Mouse (Mus musculus) heart, embryonic 13.5 days (tissue): ENCODE data around the gene Cabcoco1. TPM values are rescaled to one million over a fixed set of nuclear protein-coding genes. Genes with fewer than 3 reads are reported as not detected.

ENCODE experiments used
- ATAC-seq: fragments of 200-750 bp; cut with Nextera tagmentation; 2 replicates; pipeline ENCODE4 v1.8.0; 2017; ENCODE audit warnings: moderate TSS enrichment; ENCODE audit not compliant: insufficient number of reproducible peaks, low FRiP score, low TSS enrichment; ENCODE audit errors: extremely low read depth
- H3K27ac ChIP-seq: fragments of 300-500 bp; sonication (generic); replicated peaks from 2 replicates; pipeline ENCODE4 v1.5.1; 2015; ENCODE audit warnings: moderate library complexity, mild to moderate bottlenecking, inconsistent platforms
- H3K27me3 ChIP-seq: fragments of 300-500 bp; sonication (generic); replicated peaks from 2 replicates; pipeline ENCODE4 v1.6.1; 2015; ENCODE audit warnings: mild to moderate bottlenecking, inconsistent platforms
- H3K36me3 ChIP-seq: fragments of 300-500 bp; sonication (generic); 2 replicates; pipeline ENCODE4 v1.6.1; 2015; ENCODE audit warnings: mild to moderate bottlenecking, inconsistent platforms
- H3K4me1 ChIP-seq: fragments of 300-500 bp; sonication (generic); 2 replicates; pipeline ENCODE4 v1.6.1; 2015; ENCODE audit warnings: inconsistent platforms
- H3K4me2 ChIP-seq: fragments of 300-500 bp; sonication (generic); 2 replicates; pipeline ENCODE4 v1.6.1; 2015; ENCODE audit warnings: inconsistent platforms, mild to moderate bottlenecking, moderate library complexity
- H3K4me3 ChIP-seq: fragments of 300-500 bp; sonication (generic); 2 replicates; pipeline ENCODE4 v1.5.1; 2015; ENCODE audit warnings: moderate library complexity, mild to moderate bottlenecking, inconsistent platforms
- H3K9ac ChIP-seq: fragments of 300-500 bp; sonication (generic); 2 replicates; pipeline ENCODE4 v1.6.1; 2015; ENCODE audit warnings: inconsistent platforms, mild to moderate bottlenecking, moderate library complexity
- H3K9me3 ChIP-seq: fragments of 300-500 bp; sonication (generic); 2 replicates; pipeline ENCODE4 v1.6.1; 2016; ENCODE audit warnings: inconsistent platforms
- WGBS: fragments of 180-500 bp; shearing (Covaris S2); methylation state at CpG from one replicate; pipeline ENCODE4 v1.1.7; 2015; ENCODE audit warnings: mixed read lengths; 5-methylcytosine and 5-hydroxymethylcytosine counted together
- polyA plus RNA-seq: library from polyadenylated mRNA; unstranded; fragments of >200 nt; fragmentation: Nextera tagmentation; extraction: Ambion mirVana; gene quantifications from 2 replicates; pipeline ENCODE4 v1.2.1, GENCODE M21; 2015

Gene Cabcoco1
- 28.0 and 30.4 TPM in 2 replicates for polyA plus RNA-seq

GRCm38 (mm10) chr10:68541139-68541942, at the start of gene Cabcoco1:
TSS of gene Cabcoco1 (minus strand) at chr10:68541896.
- Histone ChIP-seq H3K9me3 (no peaks in the 10 kb centered on the region), H3K36me3 (no peaks in the 10 kb centered on the region), H3K4me3 (peak within 1 kb of the TSS; percentile 57), H3K4me1 (peaks cover 25% of the 10 kb centered on the region), H3K9ac (peak within 1 kb of the TSS; percentile 78), H3K27me3 (no peaks in the 10 kb centered on the region), H3K4me2 (peak within 1 kb of the TSS; percentile 73), H3K27ac (peak within 1 kb of the TSS; percentile 80)
- no peak for ATAC-seq
- WGBS = 5% methylated on average over 17 of the region's 17 CpGs

- Histone ChIP-seq H3K4me1 (no peaks in the 10 kb centered on the region), H3K4me3 (no peak overlapping the region), H3K36me3 (no peaks in the 10 kb centered on the region), H3K9ac (no peak overlapping the region), H3K4me2 (no peak overlapping the region), H3K27me3 (no peaks in the 10 kb centered on the region), H3K27ac (no peak overlapping the region), H3K9me3 (no peaks in the 10 kb centered on the region)
- 73% methylated on average over 11 of the region's 11 CpGs for WGBS
- no peak for ATAC-seq
Measured at GRCm38 (mm10) chr10:68589530-68590252, 48.0 kb upstream of the Cabcoco1 start.

GRCm38 (mm10) chr10:68587416-68588040, 45.8 kb upstream of the Cabcoco1 start:
- no peak for ATAC-seq
- Histone ChIP-seq H3K4me1 (no peaks in the 10 kb centered on the region), H3K27me3 (no peaks in the 10 kb centered on the region)

GRCm38 (mm10) chr10:68577321-68577720, 35.6 kb upstream of the Cabcoco1 start:
- 66% methylated on average over 9 of the region's 9 CpGs for WGBS
- Histone ChIP-seq H3K4me3 (no peak overlapping the region), H3K27ac (0 out of 2 replicates have a peak overlapping the region, but pooled peaks have one; percentile 10), H3K27me3 (no peaks in the 10 kb centered on the region), H3K4me2 (no peak overlapping the region), H3K36me3 (no peaks in the 10 kb centered on the region), H3K9me3 (no peaks in the 10 kb centered on the region), H3K9ac (no peak overlapping the region), H3K4me1 (no peaks in the 10 kb centered on the region; the same call in 1 of the 2 replicates)
- ATAC-seq = no peak

More at GRCm38 (mm10) chr10:68587416-68588040, 45.8 kb upstream of the Cabcoco1 start:
- Histone ChIP-seq H3K9ac (no peak overlapping the region), H3K36me3 (no peaks in the 10 kb centered on the region), H3K27ac (no peak overlapping the region), H3K4me3 (no peak overlapping the region), H3K4me2 (no peak overlapping the region), H3K9me3 (no peaks in the 10 kb centered on the region)
- WGBS = 66% methylated on average over 4 of the region's 4 CpGs

GRCm38 (mm10) chr10:68568172-68568571, 26.5 kb upstream of the Cabcoco1 start:
- Histone ChIP-seq H3K4me1 (no peaks in the 10 kb centered on the region), H3K36me3 (no peaks in the 10 kb centered on the region), H3K27ac (no peak overlapping the region), H3K4me3 (no peak overlapping the region), H3K27me3 (no peaks in the 10 kb centered on the region), H3K9me3 (no peaks in the 10 kb centered on the region), H3K4me2 (no peak overlapping the region), H3K9ac (no peak overlapping the region)
- ATAC-seq = no peak

- WGBS = 85% methylated on average over 5 of the region's 5 CpGs
- H3K4me2 ChIP-seq = no peak overlapping the region
Measured at GRCm38 (mm10) chr10:68562344-68562743, 20.6 kb upstream of the Cabcoco1 start.

GRCm38 (mm10) chr10:68558828-68559219, 17.1 kb upstream of the Cabcoco1 start:
- Histone ChIP-seq H3K27me3 (no peaks in the 10 kb centered on the region), H3K4me3 (no peak overlapping the region), H3K9me3 (no peaks in the 10 kb centered on the region), H3K4me1 (no peaks in the 10 kb centered on the region; the same call in 1 of the 2 replicates), H3K27ac (peak overlapping the region; percentile 70), H3K4me2 (0 out of 2 replicates have a peak overlapping the region, but pooled peaks have one; percentile 4), H3K9ac (no peak overlapping the region), H3K36me3 (no peaks in the 10 kb centered on the region)
- ATAC-seq = no peak
- WGBS = 59% methylated on average over 4 of the region's 4 CpGs

More at GRCm38 (mm10) chr10:68562344-68562743, 20.6 kb upstream of the Cabcoco1 start:
- Histone ChIP-seq H3K9ac (no peak overlapping the region), H3K4me1 (no peaks in the 10 kb centered on the region; the same call in 1 of the 2 replicates), H3K27me3 (no peaks in the 10 kb centered on the region), H3K4me3 (no peak overlapping the region), H3K36me3 (no peaks in the 10 kb centered on the region), H3K27ac (no peak overlapping the region), H3K9me3 (no peaks in the 10 kb centered on the region)
- no peak for ATAC-seq

GRCm38 (mm10) chr10:68558105-68558827, 16.6 kb upstream of the Cabcoco1 start:
- H3K27ac ChIP-seq = peak overlapping the region; percentile 70
- WGBS = 66% methylated on average over 13 of the region's 13 CpGs
- ATAC-seq = no peak
- H3K4me1 ChIP-seq = no peaks in the 10 kb centered on the region; the same call in 1 of the 2 replicates
- H3K9ac ChIP-seq = no peak overlapping the region
- H3K27me3 ChIP-seq = no peaks in the 10 kb centered on the region
- H3K4me3 ChIP-seq = no peak overlapping the region
- 0 out of 2 replicates have a peak overlapping the region, but pooled peaks have one; percentile 4 for H3K4me2 ChIP-seq
- H3K9me3 ChIP-seq = no peaks in the 10 kb centered on the region
- H3K36me3 ChIP-seq = no peaks in the 10 kb centered on the region

GRCm38 (mm10) chr10:68553677-68554076, 12.0 kb upstream of the Cabcoco1 start:
- Histone ChIP-seq H3K4me1 (no peaks in the 10 kb centered on the region; the same call in 1 of the 2 replicates), H3K9ac (no peak overlapping the region), H3K36me3 (no peaks in the 10 kb centered on the region), H3K27ac (no peak overlapping the region), H3K4me2 (no peak overlapping the region), H3K9me3 (no peaks in the 10 kb centered on the region), H3K4me3 (no peak overlapping the region), H3K27me3 (no peaks in the 10 kb centered on the region)
- 81% methylated on average over 3 of the region's 3 CpGs for WGBS
- no peak for ATAC-seq

- H3K4me2 ChIP-seq = no peak overlapping the region
- H3K9ac ChIP-seq = no peak overlapping the region
- no peaks in the 10 kb centered on the region for H3K36me3 ChIP-seq
- no peak overlapping the region for H3K27ac ChIP-seq
- no peak for ATAC-seq
- no peaks in the 10 kb centered on the region for H3K9me3 ChIP-seq
- no peaks in the 10 kb centered on the region for H3K27me3 ChIP-seq
- no peaks in the 10 kb centered on the region for H3K4me1 ChIP-seq
- no peak overlapping the region for H3K4me3 ChIP-seq
- 44% methylated on average over 2 of the region's 2 CpGs for WGBS
Measured at GRCm38 (mm10) chr10:68552556-68552955, 10.9 kb upstream of the Cabcoco1 start.
